Mouse (Mus musculus) myocyte (in vitro differentiated cells): ENCODE measurements around the gene Pigt.

ENCODE experiments used
- CEBPB ChIP-seq: IDR thresholded peaks from 2 replicates; pipeline ENCODE4 v1.6.1; 2011; ENCODE audit warnings: mild to moderate bottlenecking, moderate library complexity; ENCODE audit not compliant: poor library complexity, insufficient read depth, severe bottlenecking
- E2F4 ChIP-seq: IDR thresholded peaks from one replicate; pipeline ENCODE4 v1.6.1; 2011; ENCODE audit warnings: mild to moderate bottlenecking, control low read depth, moderate library complexity; ENCODE audit not compliant: insufficient read depth
- MAX ChIP-seq: IDR thresholded peaks from one replicate; pipeline ENCODE4 v1.6.1; 2011; ENCODE audit warnings: low read depth, mild to moderate bottlenecking, control low read depth
- MYOD1 ChIP-seq, 3 experiments: IDR thresholded peaks; one replicate each; pipeline ENCODE4 v1.6.1; 2011; ENCODE audit warnings: control low read depth in 2 of 3, low read depth in 2 of 3, mild to moderate bottlenecking in 2 of 3, moderate library complexity in 1 of 3; ENCODE audit not compliant: insufficient read length in 2 of 3, control insufficient read depth in 1 of 3
- MYOG ChIP-seq, 3 experiments: IDR thresholded peaks; one replicate each; pipeline ENCODE4 v1.6.1; 2011; ENCODE audit warnings: control low read depth in 2 of 3, low read depth in 2 of 3, mild to moderate bottlenecking in 2 of 3; ENCODE audit not compliant: insufficient read length in 2 of 3, control insufficient read depth in 1 of 3, insufficient read depth in 1 of 3
- POLR2A ChIP-seq: IDR thresholded peaks from one replicate; pipeline ENCODE4 v1.6.1; 2011; ENCODE audit warnings: low read depth, mild to moderate bottlenecking, control low read depth, moderate library complexity; ENCODE audit not compliant: insufficient read length
- POLR2AphosphoS2 ChIP-seq: IDR thresholded peaks from one replicate; pipeline ENCODE4 v1.6.1; 2011; ENCODE audit warnings: low read depth, control low read depth; ENCODE audit not compliant: insufficient read length
- REST ChIP-seq: IDR thresholded peaks from one replicate; pipeline ENCODE4 v1.6.1; 2011; ENCODE audit warnings: mild to moderate bottlenecking, control low read depth, moderate library complexity; ENCODE audit not compliant: insufficient read depth, insufficient read length
- SRF ChIP-seq: IDR thresholded peaks from one replicate; pipeline ENCODE4 v1.6.1; 2011; ENCODE audit warnings: low read depth; ENCODE audit not compliant: control insufficient read depth, insufficient read length
- TCF12 ChIP-seq: IDR thresholded peaks from one replicate; pipeline ENCODE4 v1.6.1; 2011; ENCODE audit warnings: mild to moderate bottlenecking, control low read depth; ENCODE audit not compliant: poor library complexity, insufficient read depth, severe bottlenecking
- TCF3 ChIP-seq: IDR thresholded peaks from one replicate; pipeline ENCODE4 v1.6.1; 2011; ENCODE audit warnings: low read depth, control low read depth; ENCODE audit not compliant: insufficient read length
- USF1 ChIP-seq: IDR thresholded peaks from one replicate; pipeline ENCODE4 v1.6.1; 2011; ENCODE audit warnings: low read depth, mild to moderate bottlenecking, control low read depth, moderate library complexity

GRCm38 (mm10) chr2:164518266-164519170 is 21.2 kb downstream of the Pigt start:
- TF ChIP-seq POLR2A (no peak), SRF (no peak), MYOD1 (IDR thresholded peaks at IDR 0.05; ENCODE audit: control insufficient read depth in 1 of 3, insufficient read length in 2 of 3, low read depth in 2 of 3) (no peak), TCF12 (no peak), MYOG (IDR thresholded peaks at IDR 0.05; ENCODE audit: control insufficient read depth in 1 of 3, insufficient read depth in 1 of 3, insufficient read length in 2 of 3, low read depth in 2 of 3) (no peak), POLR2AphosphoS2 (no peak), USF1 (no peak), CEBPB (no peak), MAX (no peak), E2F4 (no peak), REST (no peak), TCF3 (no peak)
